ENCODE assay signal across 26 mouse cellular contexts in genomic region chr5:23531100-23531499, GRCm38 (mm10).
DNase-seq lines count a peak whose midpoint lies in the region; ATAC-seq and TF ChIP-seq lines count a peak whose summit lies in the region.
"Had no signal": no experiment of that assay in that cellular context is flagged by ENCODE, and none has a peak within 500 bp of the region (broad histone marks: within the 10 kb centered on the region; RNA-seq: fewer than 3 reads in every experiment).

No protein-coding gene starts in this region.

- no peak for TF ChIP-seq CTCF in left cerebral cortex, adult 2 months (IDR thresholded peaks at IDR 0.05)
- TF ChIP-seq CTCF in stomach, postnatal 0 days (IDR thresholded peaks at IDR 0.05; ENCODE audit: low read depth) = no peak

- no peak overlapping the region for H3K4me2 ChIP-seq in stomach, embryonic 14.5 days (replicated peaks; ENCODE audit: low read depth, low read length)
- no peak overlapping the region for H3K4me2 ChIP-seq in stomach, postnatal 0 days (replicated peaks; ENCODE audit: low read depth)
- H3K4me2 ChIP-seq: forebrain, embryonic 13.5 days; heart, embryonic 13.5 days; hindbrain, embryonic 14.5 days had no signal

- no peak overlapping the region for H3K9ac ChIP-seq in stomach, embryonic 14.5 days (replicated peaks; ENCODE audit: low read depth, low read length)
- no peak overlapping the region for H3K9ac ChIP-seq in stomach, postnatal 0 days (ENCODE audit: low read length)
- H3K9ac ChIP-seq: forebrain, embryonic 13.5 days; heart, embryonic 13.5 days; hindbrain, embryonic 14.5 days had no signal

- TF ChIP-seq EP300 in stomach, postnatal 0 days (optimal IDR thresholded peaks at IDR 0.05) = no peak

- no peaks in the 10 kb centered on the region for H3K27me3 ChIP-seq in stomach, embryonic 14.5 days (ENCODE audit: control insufficient read depth, insufficient read depth, low read length)
- H3K27me3 ChIP-seq in stomach, postnatal 0 days (ENCODE audit: control insufficient read depth, insufficient read depth, low read length) = no peaks in the 10 kb centered on the region
- H3K27me3 ChIP-seq: forebrain, embryonic 13.5 days; heart, embryonic 13.5 days had no signal

- H3K36me3 ChIP-seq in stomach, embryonic 14.5 days (ENCODE audit: control insufficient read depth, insufficient read depth, low read length) = peaks cover 12% of the 10 kb centered on the region
- peaks cover 4% of the 10 kb centered on the region; the same call in 1 of the 2 replicates for H3K36me3 ChIP-seq in stomach, postnatal 0 days (ENCODE audit: control insufficient read depth, insufficient read depth, low read length)

- intact Hi-C loops in left cerebral cortex, adult 2 months (cut with DNase I) = no loop called here
- intact Hi-C loops in left cerebral cortex, postnatal 25 days (cut with DNase I) = loop anchor here (1.0 to 5.0 kb wide), 2 partner anchors 12 to 86 kb away; no protein-coding TSS in a partner anchor

- 76% methylated on average over 6 of the region's 6 CpGs for WGBS in stomach, embryonic 14.5 days
- 79% methylated on average over 6 of the region's 6 CpGs for WGBS in stomach, postnatal 0 days

- DNase-seq in left cerebral cortex, adult 2 months (ENCODE audit: extremely low spot score in 1 of 2, low spot score in 2 of 2) = no peak
- no peak for DNase-seq in left cerebral cortex, postnatal 25 days (ENCODE audit: low spot score in 2 of 2)
- no peak for DNase-seq in stomach, postnatal 0 days (ENCODE audit: low spot score)
- DNase-seq in kidney, postnatal 25 days = no peak
- no peak for DNase-seq in heart, adult 18-20 months
- DNase-seq: adrenal gland, adult 8-10 months; adrenal gland, postnatal 25 days; cerebellum, adult 11-12 months; cerebellum, adult 8-10 months; cerebellum, postnatal 10 days; cerebellum, postnatal 36 days; gastrocnemius, adult 2 months; gastrocnemius, postnatal 25 days; heart, adult 2 months; heart, postnatal 14 days; heart, postnatal 4 days had no signal

- H3K4me3 ChIP-seq in left cerebral cortex, adult 2 months = no peak overlapping the region
- H3K4me3 ChIP-seq in stomach, embryonic 14.5 days (ENCODE audit: low read depth, low read length) = no peak overlapping the region
- no peak overlapping the region for H3K4me3 ChIP-seq in stomach, postnatal 0 days (ENCODE audit: low read depth, low read length)
- H3K4me3 ChIP-seq: forebrain, embryonic 10.5 days; forebrain, embryonic 13.5 days; gastrocnemius, adult 2 months; heart, adult 2 months; heart, embryonic 10.5 days; heart, embryonic 13.5 days had no signal

- H3K27ac ChIP-seq in left cerebral cortex, adult 2 months = peak overlapping the region; percentile 77
- no peak overlapping the region for H3K27ac ChIP-seq in stomach, embryonic 14.5 days (ENCODE audit: low read length)
- H3K27ac ChIP-seq in stomach, postnatal 0 days (replicated peaks) = no peak overlapping the region
- H3K27ac ChIP-seq: forebrain, embryonic 10.5 days; forebrain, embryonic 13.5 days; gastrocnemius, adult 2 months; heart, adult 2 months; heart, embryonic 10.5 days; heart, embryonic 13.5 days; hindbrain, embryonic 14.5 days; hindbrain, postnatal 0 days had no signal

- no peaks in the 10 kb centered on the region for H3K9me3 ChIP-seq in stomach, embryonic 14.5 days (ENCODE audit: control insufficient read depth, low read depth, low read length)
- no peaks in the 10 kb centered on the region for H3K9me3 ChIP-seq in stomach, postnatal 0 days (ENCODE audit: control insufficient read depth, low read length)
- H3K9me3 ChIP-seq: forebrain, embryonic 10.5 days; forebrain, embryonic 13.5 days; heart, embryonic 10.5 days; heart, embryonic 13.5 days had no signal

- peak; percentile 80 for ATAC-seq in stomach, embryonic 14.5 days (ENCODE audit: insufficient number of reproducible peaks, insufficient read depth, low FRiP score, low read depth)
- peak; percentile 59; the same call in 1 of the 2 replicates for ATAC-seq in stomach, postnatal 0 days (ENCODE audit: low FRiP score, low TSS enrichment)
- ATAC-seq: activated CD4-positive, CD25-positive, alpha-beta regulatory T cell, adult 4 months; forebrain, embryonic 13.5 days; forebrain, embryonic 16.5 days; hindbrain, postnatal 0 days; inflammation-experienced regulatory T-cells, adult 6 months had no signal

- no peaks in the 10 kb centered on the region for H3K4me1 ChIP-seq in stomach, embryonic 14.5 days (ENCODE audit: control insufficient read depth, insufficient read depth, low read length)
- H3K4me1 ChIP-seq in stomach, postnatal 0 days (replicated peaks; ENCODE audit: control insufficient read depth, insufficient read depth) = no peaks in the 10 kb centered on the region
- H3K4me1 ChIP-seq: forebrain, embryonic 10.5 days had no signal
